Mouse (Mus musculus): ENCODE measurements around the gene Rad51b. TPM values are rescaled to one million over a fixed set of nuclear protein-coding genes. Genes with fewer than 3 reads are reported as not detected.
A peak's percentile ranks its signal among the peaks of the same experiment; 100 is the strongest.

Rad51b gene
- polyA plus RNA-seq, 1 experiment from 2014 or later = 6.6 TPM

DNA sequence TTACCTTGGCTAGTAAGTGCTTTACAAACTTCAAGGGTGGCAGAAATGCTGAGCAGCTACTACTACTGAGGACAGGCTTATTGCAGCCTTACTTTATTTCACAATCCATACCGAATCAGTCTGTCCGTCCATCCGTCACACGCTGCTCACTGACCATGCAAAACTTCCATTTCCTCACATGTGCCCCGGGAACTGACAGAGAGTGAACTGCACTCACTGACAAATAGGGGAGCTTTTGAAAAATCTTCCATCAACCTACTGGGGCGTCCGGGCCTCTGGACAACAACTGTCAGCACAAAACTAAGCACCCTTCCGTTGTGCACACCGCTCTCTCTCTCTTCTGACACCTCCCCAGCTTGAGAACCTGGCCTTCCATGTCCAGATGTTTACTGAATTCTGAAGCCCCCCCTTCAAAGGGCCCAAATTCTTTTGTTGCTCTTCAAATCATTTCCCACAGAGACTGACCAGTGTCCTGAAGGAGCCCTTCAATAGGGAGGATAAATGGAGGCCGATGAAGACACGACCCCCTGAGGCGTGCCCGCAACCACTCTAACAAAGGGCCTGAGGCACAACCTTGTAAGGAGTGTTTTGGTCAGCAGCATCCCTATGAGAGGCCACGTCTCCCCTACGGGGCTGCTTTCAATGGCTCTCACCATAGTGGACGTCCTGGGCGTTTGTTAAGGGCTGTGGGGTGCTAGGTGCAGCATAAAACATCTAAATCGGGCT is 515.9 kb downstream of the Rad51b start:
- H3K4me3 ChIP-seq = 0 out of 2 replicates have a peak overlapping the region, but pooled peaks have one; percentile 16
- H3K36me3 ChIP-seq = no peaks in the 10 kb centered on the region
- peaks cover 65% of the 10 kb centered on the region for H3K4me1 ChIP-seq (replicated peaks)
- 0 out of 2 replicates have a peak, but pooled peaks cover 3% of the 10 kb centered on the region for H3K9me3 ChIP-seq
- WGBS = 20% methylated on average over 18 of the region's 18 CpGs
- H3K27me3 ChIP-seq (ENCODE audit: insufficient read depth, poor library complexity, severe bottlenecking) = peaks cover 43% of the 10 kb centered on the region
- DNase-seq (ENCODE audit: low spot score) = peak; percentile 73
- peak overlapping the region; percentile 87 for H3K27ac ChIP-seq

DNA sequence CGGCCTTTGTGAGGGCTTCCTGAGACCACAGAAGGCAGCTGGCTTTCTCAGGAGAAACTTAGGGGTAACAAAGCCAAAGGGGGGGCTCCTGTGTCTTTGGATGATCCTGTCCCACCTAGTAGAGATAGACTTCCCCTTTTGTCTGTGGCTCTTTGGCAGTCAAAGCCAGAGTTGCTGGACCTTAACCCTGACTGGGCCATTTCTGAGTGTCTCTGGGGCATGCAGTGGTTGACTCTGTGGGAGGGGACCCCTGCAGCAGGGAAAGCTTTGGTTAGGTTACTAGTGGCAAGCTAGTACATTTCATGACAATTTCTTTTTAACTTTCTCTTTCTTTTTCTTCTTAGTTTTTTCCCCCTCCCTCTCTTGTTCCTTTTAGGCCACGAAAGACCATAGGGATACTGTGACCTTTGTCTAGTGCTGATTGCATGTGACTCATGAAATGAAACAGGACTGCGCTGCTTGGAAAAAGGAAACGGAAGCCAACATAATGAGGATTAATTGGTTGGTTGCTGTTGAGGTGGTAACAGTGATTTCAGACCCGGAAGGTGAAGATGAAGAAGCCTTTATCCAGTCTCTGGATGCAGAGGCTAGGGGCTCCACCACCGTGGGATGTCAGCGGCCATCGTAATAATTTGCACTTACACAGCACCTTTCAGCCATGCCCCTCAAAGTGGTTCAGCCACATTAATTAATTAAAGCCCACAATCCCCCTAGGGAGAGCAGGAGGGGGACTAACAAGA is 516.7 kb downstream of the Rad51b start:
- WGBS = 35% methylated on average over 8 of the region's 8 CpGs
- peak overlapping the region; percentile 87 for H3K27ac ChIP-seq
- H3K4me1 ChIP-seq (replicated peaks) = peaks cover 58% of the 10 kb centered on the region
- H3K36me3 ChIP-seq = no peaks in the 10 kb centered on the region
- peak overlapping the region; percentile 16; the same call in 1 of the 2 replicates for H3K4me3 ChIP-seq
- H3K27me3 ChIP-seq (ENCODE audit: insufficient read depth, poor library complexity, severe bottlenecking) = peaks cover 50% of the 10 kb centered on the region
- DNase-seq (ENCODE audit: low spot score) = no peak
- H3K9me3 ChIP-seq = 0 out of 2 replicates have a peak, but pooled peaks cover 3% of the 10 kb centered on the region

DNA sequence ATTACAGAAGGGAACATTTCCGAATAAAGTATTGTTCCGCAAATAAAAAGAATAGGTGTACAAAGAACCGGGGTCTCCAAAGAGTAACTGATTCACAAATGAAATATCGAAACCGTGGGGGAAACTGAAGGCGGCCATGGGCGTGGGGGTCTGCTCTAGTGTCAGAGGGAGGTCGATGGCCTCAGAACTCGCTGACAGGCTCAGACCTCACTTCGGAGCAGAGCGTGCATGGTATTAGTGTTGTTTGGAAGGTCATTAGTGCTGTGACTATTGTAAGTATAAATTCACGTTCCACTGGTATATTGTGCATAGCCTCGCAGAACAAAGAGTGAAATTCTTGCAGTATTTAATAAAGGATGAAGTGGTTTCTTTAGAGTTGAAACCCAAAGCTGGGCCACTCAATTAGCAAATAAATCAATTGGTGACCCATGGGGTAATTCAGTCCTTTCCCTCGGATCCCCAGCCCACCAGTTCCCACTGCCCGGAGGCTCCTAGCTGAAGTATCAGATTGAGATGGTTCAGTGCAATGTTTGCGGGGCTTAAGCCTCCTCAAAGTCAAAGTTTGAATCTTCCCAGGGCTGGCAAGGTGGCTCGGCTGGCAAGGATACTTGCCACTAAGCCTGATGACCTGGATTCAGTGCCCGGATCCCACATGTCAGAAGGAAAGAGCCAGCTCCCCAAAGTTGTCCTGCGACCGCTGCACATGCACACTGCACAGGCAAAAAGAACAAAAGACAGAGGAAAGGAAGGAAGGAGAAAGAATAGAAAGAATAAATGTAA is 517.4 kb downstream of the Rad51b start:
- Histone ChIP-seq H3K36me3 (no peaks in the 10 kb centered on the region), H3K27me3 (ENCODE audit: insufficient read depth, poor library complexity, severe bottlenecking) (peaks cover 55% of the 10 kb centered on the region), H3K4me1 (replicated peaks) (peaks cover 58% of the 10 kb centered on the region), H3K9me3 (0 out of 2 replicates have a peak, but pooled peaks cover 3% of the 10 kb centered on the region), H3K27ac (peak overlapping the region; percentile 87), H3K4me3 (peak overlapping the region; percentile 16; the same call in 1 of the 2 replicates)
- WGBS = 48% methylated on average over 20 of the region's 20 CpGs
- DNase-seq (ENCODE audit: low spot score) = no peak

DNA sequence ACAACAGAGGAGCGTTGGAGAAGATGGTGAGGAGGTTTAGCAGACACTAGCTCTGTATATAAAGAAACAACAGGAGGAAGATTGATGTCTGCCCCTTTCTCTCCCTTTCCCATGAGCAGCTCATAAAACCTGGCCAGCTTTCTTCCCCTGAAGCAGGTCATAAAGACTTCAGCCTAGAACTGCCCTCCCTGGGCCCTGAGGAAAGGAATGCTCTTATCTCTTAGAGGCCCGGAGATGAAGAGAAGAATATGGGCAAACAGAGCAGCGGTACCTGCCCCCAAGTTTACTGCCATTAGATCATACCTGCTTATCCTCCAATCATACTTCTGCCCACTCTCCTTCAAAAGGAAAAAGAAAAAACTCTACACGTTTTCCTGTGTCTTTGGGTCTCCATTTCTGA is 519.2 kb downstream of the Rad51b start:
- peaks cover 39% of the 10 kb centered on the region for H3K27me3 ChIP-seq (ENCODE audit: insufficient read depth, poor library complexity, severe bottlenecking)
- H3K4me3 ChIP-seq = no peak overlapping the region
- no peak for DNase-seq (ENCODE audit: low spot score)
- H3K9me3 ChIP-seq = 0 out of 2 replicates have a peak, but pooled peaks cover 3% of the 10 kb centered on the region
- WGBS = 86% methylated on average over 4 of the region's 4 CpGs
- H3K27ac ChIP-seq = no peak overlapping the region
- peaks cover 61% of the 10 kb centered on the region for H3K4me1 ChIP-seq (replicated peaks)
- no peaks in the 10 kb centered on the region for H3K36me3 ChIP-seq

DNA sequence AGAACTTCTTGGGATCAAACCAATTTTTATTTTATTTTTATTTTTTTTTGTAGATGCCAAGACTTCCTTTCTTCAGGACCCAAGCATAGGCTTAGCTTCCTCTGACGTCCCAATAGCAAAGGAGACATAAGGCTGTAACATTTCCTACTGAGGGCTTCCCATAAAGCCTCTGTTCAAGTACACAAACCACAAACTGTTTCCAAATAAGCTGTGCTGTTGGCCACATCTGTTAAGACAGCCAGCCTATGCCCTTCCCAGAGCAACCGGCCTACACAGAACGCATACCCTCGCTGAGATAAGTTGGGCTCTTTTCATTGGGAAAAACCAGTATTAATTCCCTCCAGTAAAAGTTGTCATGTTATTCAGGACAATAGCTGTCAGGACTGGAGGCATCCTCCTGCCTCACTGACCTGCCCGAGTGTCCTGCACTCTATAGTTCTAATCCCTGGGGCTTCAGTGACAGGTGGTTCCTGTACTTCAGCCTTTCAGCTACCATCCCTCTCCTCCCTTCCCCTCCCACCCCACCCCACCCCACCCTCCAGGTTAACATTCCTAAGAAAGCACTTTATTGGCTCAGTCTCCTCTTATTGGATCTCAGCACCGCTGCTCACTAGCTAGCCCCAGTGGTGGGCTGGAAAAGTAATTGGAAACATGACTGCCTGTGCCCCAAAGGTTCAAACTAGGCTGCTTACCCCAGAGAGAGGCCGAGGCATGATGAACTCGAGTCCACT is 523.3 kb downstream of the Rad51b start:
- Histone ChIP-seq H3K9me3 (0 out of 2 replicates have a peak, but pooled peaks cover under 1% of the 10 kb centered on the region), H3K27ac (peak overlapping the region; percentile 56), H3K4me3 (no peak overlapping the region), H3K4me1 (replicated peaks) (peaks cover 39% of the 10 kb centered on the region), H3K27me3 (ENCODE audit: insufficient read depth, poor library complexity, severe bottlenecking) (peaks cover 32% of the 10 kb centered on the region), H3K36me3 (no peaks in the 10 kb centered on the region)
- 71% methylated on average over 8 of the region's 8 CpGs for WGBS
- no peak for DNase-seq (ENCODE audit: low spot score)

DNA sequence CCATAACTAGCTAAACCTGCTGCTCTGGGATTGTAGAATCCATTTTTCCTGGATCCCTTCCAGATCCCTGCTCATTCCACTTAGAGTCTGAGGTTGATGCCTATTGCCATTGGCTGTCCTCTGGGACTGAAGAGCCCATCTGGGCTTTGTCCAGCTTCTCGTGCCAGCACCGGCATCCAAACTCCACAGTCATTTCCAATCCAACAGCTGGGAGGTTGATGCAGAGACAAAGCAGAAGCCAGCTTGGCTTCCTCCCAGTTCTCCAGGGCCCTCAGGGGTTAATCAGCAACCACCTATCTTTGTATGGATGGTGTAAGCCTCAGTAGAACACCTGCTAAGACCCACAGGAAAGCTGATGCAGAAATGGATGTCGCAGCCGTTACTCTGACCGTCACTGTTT is 524.8 kb downstream of the Rad51b start:
- 87% methylated on average over 5 of the region's 5 CpGs for WGBS
- no peak for DNase-seq (ENCODE audit: low spot score)

DNA sequence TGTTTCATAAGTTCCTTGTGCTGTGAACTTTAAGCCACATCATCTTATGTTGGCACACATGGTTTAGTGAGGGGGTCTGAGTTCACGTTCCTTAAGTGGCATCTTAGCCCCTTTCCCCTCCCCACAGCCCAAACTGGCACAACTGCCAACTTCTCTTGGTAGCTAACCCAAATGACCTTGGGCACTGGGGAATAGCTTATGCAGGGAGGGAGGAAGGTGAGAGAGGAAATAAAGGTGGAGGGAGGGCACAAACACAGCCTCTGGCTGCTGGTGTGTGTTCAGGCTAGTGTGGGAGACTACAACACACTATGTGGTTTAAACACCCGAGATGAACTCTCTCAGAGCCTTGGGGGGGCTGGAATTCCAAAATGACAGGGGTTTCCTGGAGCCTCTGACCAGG is 525.3 kb downstream of the Rad51b start:
- DNase-seq (ENCODE audit: low spot score) = no peak
- 83% methylated on average over 2 of the region's 2 CpGs for WGBS
- Histone ChIP-seq H3K4me3 (no peak overlapping the region), H3K36me3 (no peaks in the 10 kb centered on the region), H3K9me3 (no peaks in the 10 kb centered on the region), H3K27ac (peak overlapping the region; percentile 50; the same call in 1 of the 2 replicates), H3K4me1 (replicated peaks) (peaks cover 57% of the 10 kb centered on the region), H3K27me3 (ENCODE audit: insufficient read depth, poor library complexity, severe bottlenecking) (peaks cover 19% of the 10 kb centered on the region)

More for the DNA sequence above, 524.8 kb downstream of the Rad51b start:
- H3K36me3 ChIP-seq = no peaks in the 10 kb centered on the region
- H3K27me3 ChIP-seq (ENCODE audit: insufficient read depth, poor library complexity, severe bottlenecking) = peaks cover 23% of the 10 kb centered on the region
- H3K4me3 ChIP-seq = no peak overlapping the region
- no peaks in the 10 kb centered on the region for H3K9me3 ChIP-seq
- 0 out of 2 replicates have a peak overlapping the region, but pooled peaks have one; percentile 50 for H3K27ac ChIP-seq
- peaks cover 52% of the 10 kb centered on the region for H3K4me1 ChIP-seq (replicated peaks)

DNA sequence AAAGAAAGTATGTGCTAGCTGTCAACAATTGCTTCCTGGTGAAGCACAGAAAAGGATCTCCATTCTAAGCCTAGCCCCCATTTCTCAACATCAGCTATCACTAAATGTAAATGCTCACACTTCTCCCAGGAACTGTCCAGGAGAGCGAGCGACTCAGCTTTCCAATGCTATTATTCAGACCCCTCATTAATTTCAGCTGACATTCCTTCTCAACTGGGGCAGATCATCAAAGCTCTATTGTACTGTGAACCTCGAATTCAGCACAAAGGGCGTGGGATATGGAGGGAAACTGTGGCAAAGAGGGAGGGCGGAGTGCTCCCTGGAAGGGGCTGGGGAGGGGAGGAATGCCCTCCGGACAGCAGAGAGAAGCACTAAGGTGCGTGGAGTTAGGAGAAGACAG is 528.8 kb downstream of the Rad51b start:
- H3K27ac ChIP-seq = peak overlapping the region; percentile 85
- H3K9me3 ChIP-seq = no peaks in the 10 kb centered on the region
- H3K4me3 ChIP-seq = no peak overlapping the region
- H3K36me3 ChIP-seq = no peaks in the 10 kb centered on the region
- 24% methylated on average over 7 of the region's 7 CpGs for WGBS
- peaks cover 53% of the 10 kb centered on the region for H3K4me1 ChIP-seq (replicated peaks)
- no peaks in the 10 kb centered on the region for H3K27me3 ChIP-seq (ENCODE audit: insufficient read depth, poor library complexity, severe bottlenecking)
- DNase-seq (ENCODE audit: low spot score) = no peak

DNA sequence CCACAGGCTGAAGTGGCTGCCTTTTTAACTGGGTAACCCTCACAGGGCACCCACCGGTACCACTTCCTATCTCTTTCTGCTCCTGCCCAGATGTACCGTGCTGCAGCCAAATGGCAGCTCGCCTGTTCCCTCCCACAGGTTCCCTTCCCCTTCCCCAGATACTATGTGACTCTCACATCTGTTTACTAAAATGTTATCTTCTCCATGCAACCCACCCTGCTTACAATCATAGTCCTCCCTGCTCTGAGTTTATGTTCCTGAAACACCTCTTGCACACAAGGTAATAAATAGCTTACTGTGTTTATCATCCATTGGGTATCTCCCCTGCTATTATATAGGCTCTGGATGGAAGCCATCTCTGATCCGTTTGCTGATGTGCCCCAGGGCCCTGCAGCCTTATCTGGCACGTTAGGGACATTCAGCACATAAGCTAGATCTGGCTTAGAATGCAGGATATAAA is 530.2 kb downstream of the Rad51b start:
- Histone ChIP-seq H3K4me1 (replicated peaks) (peaks cover 61% of the 10 kb centered on the region), H3K27ac (peak overlapping the region; percentile 73)
- 83% methylated on average over 5 of the region's 5 CpGs for WGBS

DNA sequence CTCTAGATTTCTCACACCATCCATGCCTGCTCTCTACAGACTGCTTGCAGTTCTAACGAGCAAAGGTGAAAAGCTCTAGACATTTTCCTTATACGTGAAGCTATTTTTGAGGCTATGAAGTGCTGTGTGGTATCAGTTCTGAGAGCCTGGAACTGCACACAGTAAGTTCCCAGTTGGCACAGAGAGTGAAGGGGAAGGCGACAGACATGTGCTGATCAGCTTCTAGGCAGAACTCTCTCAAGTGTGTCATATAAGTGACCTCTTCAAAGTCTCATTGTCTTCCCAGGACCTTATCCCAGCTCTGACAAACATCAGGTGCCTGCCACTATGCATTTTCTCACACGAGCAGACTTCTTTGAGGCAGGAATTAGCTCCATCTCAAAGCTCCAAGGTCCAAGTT is 530.7 kb downstream of the Rad51b start:
- no peaks in the 10 kb centered on the region for H3K9me3 ChIP-seq
- H3K4me3 ChIP-seq = no peak overlapping the region
- peaks cover 57% of the 10 kb centered on the region for H3K4me1 ChIP-seq (replicated peaks)
- no peaks in the 10 kb centered on the region for H3K27me3 ChIP-seq (ENCODE audit: insufficient read depth, poor library complexity, severe bottlenecking)
- DNase-seq (ENCODE audit: low spot score) = no peak
- H3K27ac ChIP-seq = peak overlapping the region; percentile 73
- WGBS = 68% methylated on average over 4 of the region's 4 CpGs
- H3K36me3 ChIP-seq = no peaks in the 10 kb centered on the region

More for the DNA sequence above, 530.2 kb downstream of the Rad51b start:
- H3K27me3 ChIP-seq (ENCODE audit: insufficient read depth, poor library complexity, severe bottlenecking) = no peaks in the 10 kb centered on the region
- H3K4me3 ChIP-seq = no peak overlapping the region
- no peaks in the 10 kb centered on the region for H3K36me3 ChIP-seq
- H3K9me3 ChIP-seq = no peaks in the 10 kb centered on the region
- DNase-seq (ENCODE audit: low spot score) = no peak

DNA sequence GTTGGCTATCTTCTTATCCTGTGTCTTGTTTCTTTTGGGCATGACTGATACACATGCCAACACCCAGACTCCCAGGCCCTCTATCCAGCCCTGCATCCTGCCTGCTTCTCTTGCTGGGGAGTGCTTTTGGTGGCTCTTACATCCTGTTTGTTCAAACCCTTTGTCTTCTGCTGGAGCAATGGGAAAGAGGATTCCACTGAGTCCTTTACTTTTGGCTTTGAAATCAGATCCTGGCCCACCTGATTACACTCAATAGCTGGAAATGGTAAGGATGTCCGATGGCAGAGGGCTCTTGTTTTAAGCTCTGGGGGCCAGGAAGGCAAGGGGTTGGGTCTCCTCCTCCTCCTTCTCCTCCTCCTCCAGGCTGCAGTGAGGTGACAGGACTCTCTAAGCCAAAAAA is 533.6 kb downstream of the Rad51b start:
- WGBS = 43% methylated on average over 1 of the region's 1 CpGs
- H3K27me3 ChIP-seq (ENCODE audit: insufficient read depth, poor library complexity, severe bottlenecking) = no peaks in the 10 kb centered on the region
- H3K4me1 ChIP-seq (replicated peaks) = peaks cover 46% of the 10 kb centered on the region
- H3K36me3 ChIP-seq = no peaks in the 10 kb centered on the region
- no peak overlapping the region for H3K4me3 ChIP-seq
- no peaks in the 10 kb centered on the region for H3K9me3 ChIP-seq
- H3K27ac ChIP-seq = peak overlapping the region; percentile 41; the same call in 1 of the 2 replicates
- DNase-seq (ENCODE audit: low spot score) = no peak

DNA sequence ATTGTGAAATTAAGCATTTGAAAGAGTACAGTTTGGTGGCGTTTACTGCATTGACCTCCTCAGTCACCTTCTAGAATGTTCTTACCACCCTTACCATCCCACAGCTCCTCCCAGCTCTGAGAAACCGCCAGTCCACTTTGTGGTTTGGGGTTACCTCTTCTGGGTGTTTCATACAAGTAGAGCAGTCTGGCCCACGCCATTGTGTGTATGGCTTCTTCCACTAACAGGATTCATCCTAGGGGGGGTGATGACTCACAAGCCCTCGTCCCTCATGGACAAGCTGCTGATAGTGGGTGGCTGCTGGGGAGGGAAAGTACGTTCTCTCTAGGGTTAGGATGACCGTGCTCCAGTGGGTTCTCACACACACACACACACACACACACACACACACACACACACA is 535.5 kb downstream of the Rad51b start:
- H3K4me1 ChIP-seq (replicated peaks) = peaks cover 33% of the 10 kb centered on the region
- no peak overlapping the region for H3K4me3 ChIP-seq
- no peak for DNase-seq (ENCODE audit: low spot score)
- H3K9me3 ChIP-seq = no peaks in the 10 kb centered on the region
- no peaks in the 10 kb centered on the region for H3K27me3 ChIP-seq (ENCODE audit: insufficient read depth, poor library complexity, severe bottlenecking)
- 90% methylated on average over 6 of the region's 6 CpGs for WGBS
- H3K27ac ChIP-seq = no peak overlapping the region
- H3K36me3 ChIP-seq = no peaks in the 10 kb centered on the region
